Mouse (Mus musculus): ENCODE results near the gene Cux1. TPM values are rescaled to one million over a fixed set of nuclear protein-coding genes. Genes with fewer than 3 reads are reported as not detected.
A peak's percentile ranks its signal among the peaks of the same experiment; 100 is the strongest.

Gene Cux1
- polyA plus RNA-seq, 2 experiments, result 39.0 to 64.3 TPM

DNA sequence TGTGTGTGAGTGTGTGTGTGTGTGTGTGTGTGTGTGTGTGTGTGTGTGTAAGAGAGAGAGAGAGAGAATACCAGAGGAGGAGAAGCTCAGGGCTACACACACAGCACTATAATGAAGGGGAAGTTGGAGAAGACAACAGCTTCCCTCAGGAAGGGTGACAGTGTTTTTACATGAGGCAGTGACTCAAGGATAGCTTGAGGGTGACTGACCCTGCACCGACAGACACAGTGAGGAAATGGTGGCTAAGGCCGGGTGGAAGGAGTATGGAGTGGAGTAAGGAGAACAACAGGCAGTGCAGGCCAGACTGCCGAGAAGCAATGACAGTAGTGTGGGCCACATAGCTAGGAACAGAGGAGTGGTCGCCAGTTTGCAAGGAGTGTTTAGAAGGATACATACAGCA is 137.6 kb downstream of the Cux1 start:
- no peak overlapping the region for H3K9ac ChIP-seq (ENCODE audit: low read depth, low read length, severe bottlenecking)
- TF ChIP-seq POLR2A (IDR thresholded peaks at IDR 0.05; ENCODE audit: borderline replicate concordance, extremely low read depth, insufficient read depth, insufficient read length), result no peak
- no peak overlapping the region for H3K4me2 ChIP-seq (replicated peaks; ENCODE audit: low read depth, low read length, severe bottlenecking)
- no peaks in the 10 kb centered on the region for H3K36me3 ChIP-seq (ENCODE audit: control insufficient read depth, insufficient read depth, low read length)
- no peaks in the 10 kb centered on the region for H3K9me3 ChIP-seq (ENCODE audit: control insufficient read depth, low read length)
- peaks cover 31% of the 10 kb centered on the region for H3K27me3 ChIP-seq (ENCODE audit: control insufficient read depth, insufficient read depth, low read length)
- no peak for DNase-seq (ENCODE audit: low spot score)
- no peak for ATAC-seq (ENCODE audit: low FRiP score, low read depth)
- H3K4me3 ChIP-seq (replicated peaks; ENCODE audit: low read length), result no peak overlapping the region
- H3K27ac ChIP-seq (replicated peaks; ENCODE audit: low read depth, low read length), result no peak overlapping the region
- WGBS, result 78% methylated on average over 4 of the region's 4 CpGs
- peaks cover 28% of the 10 kb centered on the region for H3K4me1 ChIP-seq (ENCODE audit: control insufficient read depth, insufficient read depth, low read length)

DNA sequence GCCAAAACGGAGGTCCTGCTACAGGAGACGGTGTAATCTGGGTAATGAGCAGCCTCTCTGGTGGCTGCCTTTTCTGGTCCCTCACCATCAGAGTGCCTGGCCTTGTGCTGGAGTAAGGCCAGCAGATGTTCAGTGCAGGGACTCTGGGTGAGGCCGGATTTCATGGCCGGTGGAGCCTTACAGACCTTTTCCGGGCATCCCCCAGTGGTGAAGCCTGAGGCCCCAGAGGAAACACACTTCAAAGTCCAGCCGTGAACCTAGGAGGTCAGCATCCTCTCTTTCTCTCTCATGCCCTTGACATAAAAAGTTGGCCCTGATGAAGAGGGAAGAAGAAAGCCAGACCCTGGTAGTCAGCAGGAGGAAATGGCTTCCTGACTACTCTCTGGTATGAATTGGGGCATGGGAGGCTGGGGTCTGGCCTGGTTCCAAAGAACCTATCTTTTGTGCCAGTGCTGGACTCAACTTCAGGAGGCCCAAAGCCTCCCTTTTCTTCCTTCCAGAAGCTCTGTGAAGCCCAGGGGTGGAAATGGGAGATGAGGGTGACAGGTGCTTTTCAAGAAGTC is 138.7 kb downstream of the Cux1 start:
- 18% methylated on average over 6 of the region's 6 CpGs for WGBS
- peak; percentile 15 for ATAC-seq (ENCODE audit: low FRiP score, low read depth)
- H3K4me1 ChIP-seq (ENCODE audit: control insufficient read depth, insufficient read depth, low read length), result peaks cover 19% of the 10 kb centered on the region
- peaks cover 28% of the 10 kb centered on the region for H3K27me3 ChIP-seq (ENCODE audit: control insufficient read depth, insufficient read depth, low read length)
- H3K9me3 ChIP-seq (ENCODE audit: control insufficient read depth, low read length), result no peaks in the 10 kb centered on the region
- no peaks in the 10 kb centered on the region for H3K36me3 ChIP-seq (ENCODE audit: control insufficient read depth, insufficient read depth, low read length)
- H3K9ac ChIP-seq (ENCODE audit: low read depth, low read length, severe bottlenecking), result no peak overlapping the region
- TF ChIP-seq POLR2A (IDR thresholded peaks at IDR 0.05; ENCODE audit: borderline replicate concordance, extremely low read depth, insufficient read depth, insufficient read length), result no peak
- H3K4me3 ChIP-seq (replicated peaks; ENCODE audit: low read length), result no peak overlapping the region
- no peak for DNase-seq (ENCODE audit: low spot score)
- no peak overlapping the region for H3K27ac ChIP-seq (replicated peaks; ENCODE audit: low read depth, low read length)
- no peak overlapping the region for H3K4me2 ChIP-seq (replicated peaks; ENCODE audit: low read depth, low read length, severe bottlenecking)

DNA sequence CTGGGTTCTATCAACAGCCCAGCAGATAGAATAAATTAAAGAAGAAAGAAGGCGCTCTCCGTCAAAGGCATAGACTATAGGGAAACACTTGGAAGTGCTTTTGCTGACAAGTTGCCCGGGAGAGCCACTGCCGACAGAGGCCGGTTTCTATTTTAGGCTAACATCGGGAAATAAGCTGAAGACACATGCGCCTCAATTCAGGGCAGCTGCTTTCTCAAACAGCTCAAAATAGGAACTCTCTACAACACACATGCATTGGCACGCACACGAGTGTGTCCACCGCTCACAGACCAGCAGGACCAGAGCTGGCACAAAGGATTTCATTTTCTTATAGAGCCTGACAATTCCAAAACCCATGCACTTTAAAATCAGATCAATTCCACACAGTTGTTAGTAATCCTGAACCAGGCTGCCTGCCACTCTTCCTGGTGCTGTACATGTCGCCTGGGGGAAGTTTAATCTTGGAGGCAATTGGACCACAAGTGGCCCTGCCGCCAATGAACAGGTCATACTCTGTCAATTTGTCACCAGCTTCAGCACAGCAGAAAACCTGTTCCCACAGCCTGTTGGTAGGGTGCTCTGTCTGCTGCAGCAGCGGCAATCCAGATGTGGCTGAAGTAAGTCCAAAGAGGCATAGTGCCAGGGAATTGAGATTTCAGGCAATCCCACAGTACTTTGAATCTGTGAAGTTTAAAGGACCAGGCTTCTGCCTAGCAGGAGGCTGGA is 139.4 kb downstream of the Cux1 start:
- H3K4me3 ChIP-seq (replicated peaks; ENCODE audit: low read length), result no peak overlapping the region
- no peak overlapping the region for H3K27ac ChIP-seq (replicated peaks; ENCODE audit: low read depth, low read length)
- peak; percentile 52 for DNase-seq (ENCODE audit: low spot score)

DNA sequence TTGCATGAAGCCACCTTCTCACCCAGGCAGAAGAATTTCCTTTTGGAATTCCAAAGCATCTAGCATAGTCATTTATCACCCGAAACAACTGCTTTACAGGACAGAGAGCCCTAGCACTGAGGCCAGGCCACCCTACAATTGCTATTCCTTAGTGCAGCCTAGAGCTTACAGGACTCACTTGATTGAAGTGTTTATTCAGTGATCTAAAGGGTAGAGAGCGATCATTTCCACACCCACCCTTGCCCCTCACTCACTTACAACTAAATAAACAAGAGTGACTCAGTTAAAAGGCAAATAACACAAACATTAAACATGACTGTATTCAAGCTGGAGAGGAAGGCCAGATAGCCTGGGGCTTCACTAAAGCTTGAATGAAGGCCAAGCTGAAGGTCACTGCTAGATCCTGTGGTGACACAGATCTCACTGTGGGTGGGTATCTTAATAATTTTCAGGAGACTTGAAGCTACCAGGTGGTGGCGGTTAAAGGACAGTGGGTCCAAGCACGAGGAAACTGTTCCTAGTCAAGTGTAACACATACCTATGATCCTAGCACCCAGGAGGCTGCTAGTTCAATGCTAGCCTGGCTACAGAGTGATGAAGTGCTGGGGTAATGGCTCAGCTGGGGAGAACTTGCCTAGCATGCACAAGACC is 140.0 kb downstream of the Cux1 start:
- no peak for ATAC-seq (ENCODE audit: low FRiP score, low read depth)
- H3K4me1 ChIP-seq (ENCODE audit: control insufficient read depth, insufficient read depth, low read length), result peaks cover 19% of the 10 kb centered on the region
- 54% methylated on average over 4 of the region's 4 CpGs for WGBS
- H3K9me3 ChIP-seq (ENCODE audit: control insufficient read depth, low read length), result no peaks in the 10 kb centered on the region
- H3K4me2 ChIP-seq (replicated peaks; ENCODE audit: low read depth, low read length, severe bottlenecking), result no peak overlapping the region
- no peak overlapping the region for H3K4me3 ChIP-seq (replicated peaks; ENCODE audit: low read length)
- H3K9ac ChIP-seq (ENCODE audit: low read depth, low read length, severe bottlenecking), result no peak overlapping the region
- DNase-seq (ENCODE audit: low spot score), result no peak
- no peak overlapping the region for H3K27ac ChIP-seq (replicated peaks; ENCODE audit: low read depth, low read length)
- H3K27me3 ChIP-seq (ENCODE audit: control insufficient read depth, insufficient read depth, low read length), result peaks cover 17% of the 10 kb centered on the region
- no peak for TF ChIP-seq POLR2A (IDR thresholded peaks at IDR 0.05; ENCODE audit: borderline replicate concordance, extremely low read depth, insufficient read depth, insufficient read length)
- H3K36me3 ChIP-seq (ENCODE audit: control insufficient read depth, insufficient read depth, low read length), result no peaks in the 10 kb centered on the region

More for the DNA sequence above, 139.4 kb downstream of the Cux1 start:
- peaks cover 19% of the 10 kb centered on the region for H3K4me1 ChIP-seq (ENCODE audit: control insufficient read depth, insufficient read depth, low read length)
- no peak overlapping the region for H3K4me2 ChIP-seq (replicated peaks; ENCODE audit: low read depth, low read length, severe bottlenecking)
- H3K9ac ChIP-seq (ENCODE audit: low read depth, low read length, severe bottlenecking), result no peak overlapping the region
- TF ChIP-seq POLR2A (IDR thresholded peaks at IDR 0.05; ENCODE audit: borderline replicate concordance, extremely low read depth, insufficient read depth, insufficient read length), result no peak
- peak; percentile 26; the same call in 1 of the 2 replicates for ATAC-seq (ENCODE audit: low FRiP score, low read depth)
- H3K27me3 ChIP-seq (ENCODE audit: control insufficient read depth, insufficient read depth, low read length), result peaks cover 22% of the 10 kb centered on the region
- H3K9me3 ChIP-seq (ENCODE audit: control insufficient read depth, low read length), result no peaks in the 10 kb centered on the region
- no peaks in the 10 kb centered on the region for H3K36me3 ChIP-seq (ENCODE audit: control insufficient read depth, insufficient read depth, low read length)
- 40% methylated on average over 13 of the region's 13 CpGs for WGBS

DNA sequence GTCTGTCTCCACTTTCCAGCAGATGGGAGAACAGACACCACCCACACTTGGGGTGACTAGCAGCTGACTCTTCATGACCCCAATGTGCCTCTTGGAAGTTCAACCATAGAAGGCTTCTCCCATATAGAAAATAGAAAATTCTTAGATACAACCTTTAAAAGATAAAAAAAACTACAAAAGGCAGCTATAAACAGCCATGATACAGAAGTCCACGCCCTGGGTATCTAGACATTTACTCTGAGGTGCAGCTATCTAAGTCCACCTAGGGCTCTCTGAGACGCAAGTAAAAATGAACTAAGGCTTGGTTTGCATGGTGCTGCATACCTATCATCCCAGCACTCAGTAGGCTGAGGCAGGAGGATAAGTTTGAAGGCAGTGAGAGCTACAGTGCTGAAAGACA is 144.3 kb downstream of the Cux1 start:
- TF ChIP-seq POLR2A (IDR thresholded peaks at IDR 0.05; ENCODE audit: borderline replicate concordance, extremely low read depth, insufficient read depth, insufficient read length), result no peak
- ATAC-seq (ENCODE audit: low FRiP score, low read depth) (no peak), DNase-seq (ENCODE audit: low spot score) (no peak)
- H3K27me3 ChIP-seq (ENCODE audit: control insufficient read depth, insufficient read depth, low read length), result peaks cover 3% of the 10 kb centered on the region; the same call in 1 of the 2 replicates
- peaks cover 6% of the 10 kb centered on the region for H3K4me1 ChIP-seq (ENCODE audit: control insufficient read depth, insufficient read depth, low read length)
- no peak overlapping the region for H3K27ac ChIP-seq (replicated peaks; ENCODE audit: low read depth, low read length)
- no peak overlapping the region for H3K4me2 ChIP-seq (replicated peaks; ENCODE audit: low read depth, low read length, severe bottlenecking)
- WGBS, result 96% methylated on average over 2 of the region's 2 CpGs
- no peak overlapping the region for H3K9ac ChIP-seq (ENCODE audit: low read depth, low read length, severe bottlenecking)
- H3K36me3 ChIP-seq (ENCODE audit: control insufficient read depth, insufficient read depth, low read length), result no peaks in the 10 kb centered on the region
- no peak overlapping the region for H3K4me3 ChIP-seq (replicated peaks; ENCODE audit: low read length)
- no peaks in the 10 kb centered on the region for H3K9me3 ChIP-seq (ENCODE audit: control insufficient read depth, low read length)
